Mouse (Mus musculus) ES-Bruce4 (cell line): ENCODE results near the gene Lamb2. TPM values are rescaled to one million over a fixed set of nuclear protein-coding genes. Genes with fewer than 3 reads are reported as not detected.

ENCODE experiments used
- H3K27ac ChIP-seq: 2 replicates; pipeline ENCODE4 v1.5.1; 2012; ENCODE audit warnings: low read length, inconsistent platforms; ENCODE audit not compliant: insufficient read depth
- H3K27me3 ChIP-seq: 2 replicates; pipeline ENCODE4 v1.6.1; 2012; ENCODE audit warnings: mild to moderate bottlenecking, low read length, inconsistent platforms; ENCODE audit not compliant: control insufficient read depth, poor library complexity, insufficient read depth, severe bottlenecking
- H3K36me3 ChIP-seq: 2 replicates; pipeline ENCODE4 v1.6.1; 2012; ENCODE audit warnings: inconsistent platforms, mild to moderate bottlenecking, low read length, moderate library complexity; ENCODE audit not compliant: control insufficient read depth, poor library complexity, insufficient read depth, severe bottlenecking
- H3K4me1 ChIP-seq: one replicate; pipeline ENCODE4 v1.8.1; 2011; ENCODE audit warnings: low read length; ENCODE audit not compliant: control insufficient read depth, insufficient read depth
- H3K4me3 ChIP-seq: 2 replicates; pipeline ENCODE4 v1.5.1; 2011; ENCODE audit warnings: low read depth, mild to moderate bottlenecking, low read length
- H3K9ac ChIP-seq: 2 replicates; pipeline ENCODE4 v1.6.1; 2012; ENCODE audit warnings: low read depth, mild to moderate bottlenecking, inconsistent platforms; ENCODE audit not compliant: poor library complexity, severe bottlenecking
- H3K9me3 ChIP-seq: replicated peaks from 2 replicates; pipeline ENCODE4 v1.6.1; 2012; ENCODE audit warnings: mild to moderate bottlenecking, low read length, inconsistent platforms; ENCODE audit not compliant: control insufficient read depth, poor library complexity, insufficient read depth, severe bottlenecking
- CTCF ChIP-seq: IDR thresholded peaks from one replicate; pipeline ENCODE4 v1.8.1; 2011; ENCODE audit warnings: low read depth, low read length
- EP300 ChIP-seq: IDR thresholded peaks from 2 replicates; pipeline ENCODE4 v1.6.1; 2011; ENCODE audit warnings: low read depth, low read length; ENCODE audit not compliant: insufficient read depth
- POLR2A ChIP-seq: IDR thresholded peaks from one replicate; pipeline ENCODE4 v1.8.1; 2011; ENCODE audit warnings: low read length; ENCODE audit not compliant: insufficient read depth
- polyA plus RNA-seq: library from polyadenylated mRNA; stranded (reverse); fragments of >200 nt; gene quantifications from 2 replicates; pipeline ENCODE4 v1.2.4, GENCODE M21; 2011; ENCODE audit warnings: low read depth; ENCODE audit not compliant: missing spikeins, insufficient read depth, insufficient read length

Lamb2 gene
- polyA plus RNA-seq, 1 experiment: 39.0 TPM

GRCm38 (mm10) chr9:108506901-108507300 lies 27.4 kb downstream of the Lamb2 start:
- no peaks in the 10 kb centered on the region for H3K27me3 ChIP-seq
- H3K9me3 ChIP-seq: no peaks in the 10 kb centered on the region
- 0 out of 2 replicates have a peak overlapping the region, but pooled peaks have one; percentile 1 for H3K9ac ChIP-seq
- TF ChIP-seq EP300 (no peak), POLR2A (no peak), CTCF (no peak)
- peaks cover 3% of the 10 kb centered on the region for H3K4me1 ChIP-seq
- H3K27ac ChIP-seq: peak overlapping the region; percentile 40; the same call in 1 of the 2 replicates
- peaks cover 22% of the 10 kb centered on the region for H3K36me3 ChIP-seq
- no peak overlapping the region for H3K4me3 ChIP-seq

GRCm38 (mm10) chr9:108507619-108508434 lies 28.3 kb downstream of the Lamb2 start, which contains the start of gene Qars:
Gene Qars, plus strand, starts transcription at chr9:108507706.
- Histone ChIP-seq H3K27me3 (no peaks in the 10 kb centered on the region), H3K9me3 (no peaks in the 10 kb centered on the region), H3K4me3 (peak within 1 kb of the TSS; percentile 92), H3K36me3 (peaks cover 30% of the 10 kb centered on the region), H3K4me1 (peaks cover 3% of the 10 kb centered on the region), H3K9ac (peak within 1 kb of the TSS; percentile 58), H3K27ac (peak within 1 kb of the TSS; percentile 40)
- 0 out of 2 replicates have a peak, but pooled peaks have one; percentile 7 for TF ChIP-seq EP300
- TF ChIP-seq POLR2A: peak; percentile 25
- TF ChIP-seq CTCF: no peak

GRCm38 (mm10) chr9:108508776-108509175 lies 29.2 kb downstream of the Lamb2 start:
- Histone ChIP-seq H3K4me3 (no peak overlapping the region), H3K27me3 (no peaks in the 10 kb centered on the region), H3K36me3 (peaks cover 35% of the 10 kb centered on the region), H3K4me1 (peaks cover 3% of the 10 kb centered on the region), H3K9me3 (no peaks in the 10 kb centered on the region), H3K27ac (no peak overlapping the region), H3K9ac (peak overlapping the region; percentile 58; the same call in 1 of the 2 replicates)
- no peak for TF ChIP-seq CTCF
- no peak for TF ChIP-seq EP300
- no peak for TF ChIP-seq POLR2A

- TF ChIP-seq EP300 (no peak), CTCF (no peak), POLR2A (no peak)
- Histone ChIP-seq H3K4me3 (peak within 1 kb of the TSS; percentile 85), H3K27me3 (no peaks in the 10 kb centered on the region), H3K9me3 (no peaks in the 10 kb centered on the region), H3K27ac (peak within 1 kb of the TSS; percentile 74), H3K4me1 (no peaks in the 10 kb centered on the region), H3K9ac (peak within 1 kb of the TSS; percentile 95), H3K36me3 (peaks cover 48% of the 10 kb centered on the region)
These were observed 37.1 kb downstream of the Lamb2 start, which contains the start of gene Qrich1 for GRCm38 (mm10) chr9:108516380-108517251. Gene Qrich1, plus strand, starts transcription at chr9:108516806.

- Histone ChIP-seq H3K27ac (peak overlapping the region; percentile 62), H3K4me3 (peak overlapping the region; percentile 85), H3K36me3 (peaks cover 42% of the 10 kb centered on the region), H3K9ac (peak overlapping the region; percentile 95), H3K27me3 (no peaks in the 10 kb centered on the region), H3K4me1 (no peaks in the 10 kb centered on the region), H3K9me3 (no peaks in the 10 kb centered on the region)
- no peak for TF ChIP-seq POLR2A
- no peak for TF ChIP-seq CTCF
- TF ChIP-seq EP300: no peak
These were observed 37.9 kb downstream of the Lamb2 start for GRCm38 (mm10) chr9:108517253-108517930.
